Mouse (Mus musculus) megakaryocyte, embryonic 14.5 days (primary cell): ENCODE measurements around the gene Ces1c.

ENCODE experiments used
- FLI1 ChIP-seq: IDR thresholded peaks from 2 replicates; pipeline ENCODE4 v1.6.1; 2012; ENCODE audit warnings: low read length, inconsistent platforms, mixed read lengths
- GATA1 ChIP-seq: IDR thresholded peaks from 3 replicates; pipeline ENCODE4 v1.6.1; 2012; ENCODE audit warnings: mixed read lengths, low read length, inconsistent platforms, borderline replicate concordance

GRCm38 (mm10) chr8:93131233-93131980, at the start of gene Ces1c:
- TF ChIP-seq GATA1 (no peak), FLI1 (no peak)
